Mouse (Mus musculus): ENCODE results near the gene Ttc7b. TPM values are rescaled to one million over a fixed set of nuclear protein-coding genes. Genes with fewer than 3 reads are reported as not detected.

Gene Ttc7b
- total and polyA plus RNA-seq, 3 experiments: 11.7 to 23.7 TPM; not detected in 1

DNA sequence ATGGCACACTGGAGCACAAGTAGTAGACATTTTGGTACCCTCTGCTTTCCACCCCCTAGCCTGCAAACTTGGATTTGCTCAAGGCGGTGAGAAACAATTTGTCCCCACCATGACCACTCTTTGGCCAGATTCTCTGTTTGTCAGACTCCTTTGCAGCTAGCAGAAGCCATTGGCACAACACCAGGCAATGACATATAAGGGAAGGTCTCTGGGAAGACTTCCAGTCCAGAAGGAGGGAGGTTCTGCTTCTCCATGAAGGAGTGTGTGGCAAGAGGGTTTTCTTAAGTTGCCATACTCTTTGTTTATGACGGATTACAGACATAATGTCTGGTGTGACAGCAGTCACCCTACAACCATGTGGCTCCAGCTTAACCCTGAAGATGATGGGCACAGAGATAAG, 233.1 kb downstream of the Ttc7b start:
- no peak for TF ChIP-seq MAZ (IDR thresholded peaks at IDR 0.05; ENCODE audit: low read depth, low read length)
- no peak for TF ChIP-seq BHLHE40 (IDR thresholded peaks at IDR 0.05; ENCODE audit: borderline replicate concordance, low read depth, low read length)
- no peak for TF ChIP-seq JUND (IDR thresholded peaks at IDR 0.05; ENCODE audit: low read depth, low read length)
- TF ChIP-seq ZMIZ1 (IDR thresholded peaks at IDR 0.05; ENCODE audit: low read depth, low read length): no peak
- TF ChIP-seq TBP (IDR thresholded peaks at IDR 0.05; ENCODE audit: low read depth, low read length): no peak
- TF ChIP-seq MXI1 (IDR thresholded peaks at IDR 0.05; ENCODE audit: low read depth, low read length): no peak
- no peak for TF ChIP-seq CHD1 (IDR thresholded peaks at IDR 0.05; ENCODE audit: low read depth, low read length)
- no peak for TF ChIP-seq SMC3 (IDR thresholded peaks at IDR 0.05; ENCODE audit: low read depth, low read length)
- TF ChIP-seq RAD21 (IDR thresholded peaks at IDR 0.05; ENCODE audit: low read depth, low read length): no peak
- TF ChIP-seq EP300 (IDR thresholded peaks at IDR 0.05; ENCODE audit: low read depth in 1 of 2, low read length in 2 of 2): no peak
- TF ChIP-seq TAL1 (IDR thresholded peaks at IDR 0.05; ENCODE audit: low read length): no peak
- TF ChIP-seq NRF1 (IDR thresholded peaks at IDR 0.05; ENCODE audit: insufficient read depth, low read depth, low read length, poor library complexity, severe bottlenecking): no peak
- no peak for TF ChIP-seq MAX (IDR thresholded peaks at IDR 0.05; ENCODE audit: low read length)
- no peak for TF ChIP-seq RCOR1 (IDR thresholded peaks at IDR 0.05; ENCODE audit: low read depth, low read length)
- TF ChIP-seq KAT2A (conservative IDR thresholded peaks at IDR 0.05; ENCODE audit: low read depth, low read length): no peak
- Histone ChIP-seq H3K4me1 (ENCODE audit: control insufficient read depth in 1 of 2, insufficient read depth in 2 of 2, low read length in 2 of 2) (peaks cover 4 to 7% of the 10 kb centered on the region in 2 experiments), H3K36me3 (ENCODE audit: control insufficient read depth in 1 of 2, insufficient read depth in 2 of 2, low read length in 2 of 2) (peaks cover 0 to 8% of the 10 kb centered on the region in 2 experiments; a peak in 2 of 4 replicates), H3K27me3 (ENCODE audit: control insufficient read depth in 1 of 2, insufficient read depth in 2 of 2, low read length in 2 of 2) (no peaks in the 10 kb centered on the region), H3K27ac (ENCODE audit: control insufficient read depth, low read depth, low read length) (no peak overlapping the region), H3K9me3 (replicated peaks; ENCODE audit: insufficient read depth, low read length) (no peaks in the 10 kb centered on the region), H3K4me3 (ENCODE audit: control insufficient read depth in 1 of 2, insufficient read depth in 1 of 2, low read depth in 2 of 2, low read length in 2 of 2) (no peak overlapping the region), H3K79me2 (ENCODE audit: control insufficient read depth, insufficient read depth, low read length, poor library complexity) (no peaks in the 10 kb centered on the region), H3K9ac (ENCODE audit: control insufficient read depth, low read depth, low read length, poor library complexity, severe bottlenecking) (no peak overlapping the region)
- DNase-seq (ENCODE audit: low read depth, low spot score): no peak

DNA sequence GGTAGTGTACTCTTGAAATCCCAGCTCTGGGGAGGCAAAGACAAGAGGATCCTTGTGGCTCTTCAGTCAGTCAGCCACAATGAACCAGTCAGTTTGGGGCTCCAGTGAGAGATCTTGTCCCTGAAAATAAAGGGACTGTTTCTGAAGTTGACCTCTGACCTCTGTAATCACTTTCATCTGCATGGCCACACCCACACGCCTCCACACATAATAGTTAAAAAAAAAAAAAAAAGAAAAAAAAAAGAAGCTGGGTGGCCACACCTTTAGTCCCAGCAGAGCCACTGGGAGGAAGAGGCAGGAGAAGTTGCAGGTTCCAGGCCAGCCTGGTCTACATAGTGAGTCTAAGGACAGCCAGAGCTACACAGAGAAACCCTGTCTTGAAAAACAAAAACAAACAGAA, 237.3 kb downstream of the Ttc7b start:
- no peaks in the 10 kb centered on the region for H3K27me3 ChIP-seq (ENCODE audit: control insufficient read depth in 1 of 2, insufficient read depth in 2 of 2, low read length in 2 of 2)
- peak; percentile 16 for DNase-seq (ENCODE audit: low read depth, low spot score)
- peaks cover 5 to 11% of the 10 kb centered on the region in 2 experiments for H3K4me1 ChIP-seq (ENCODE audit: control insufficient read depth in 1 of 2, insufficient read depth in 2 of 2, low read length in 2 of 2)
- H3K4me3 ChIP-seq (ENCODE audit: control insufficient read depth in 1 of 2, insufficient read depth in 1 of 2, low read depth in 2 of 2, low read length in 2 of 2): no peak overlapping the region
- H3K36me3 ChIP-seq (ENCODE audit: control insufficient read depth in 1 of 2, insufficient read depth in 2 of 2, low read length in 2 of 2): peaks cover 0 to 10% of the 10 kb centered on the region in 2 experiments; a peak in 2 of 4 replicates
- TF ChIP-seq EP300 (IDR thresholded peaks at IDR 0.05; ENCODE audit: low read depth in 1 of 2, low read length in 2 of 2) (no peak), ZNF384 (IDR thresholded peaks at IDR 0.05; ENCODE audit: low read depth, low read length) (peak; percentile 91)
- no peak overlapping the region for H3K9ac ChIP-seq (ENCODE audit: control insufficient read depth, low read depth, low read length, poor library complexity, severe bottlenecking)
- H3K9me3 ChIP-seq (replicated peaks; ENCODE audit: insufficient read depth, low read length): no peaks in the 10 kb centered on the region
- no peak overlapping the region for H3K27ac ChIP-seq (ENCODE audit: control insufficient read depth, low read depth, low read length)
- H3K79me2 ChIP-seq (ENCODE audit: control insufficient read depth, insufficient read depth, low read length, poor library complexity): no peaks in the 10 kb centered on the region
